Mouse (Mus musculus) MEL (cell line): ENCODE results near the gene Wbp2.

ENCODE experiments used
- CTCF ChIP-seq, 3 experiments: IDR thresholded peaks in 2 of 3; conservative IDR thresholded peaks in 1 of 3; 2 replicates each; pipeline ENCODE4 v1.5.1; 2011 to 2012; ENCODE audit warnings: low read length in 3 of 3, low read depth in 2 of 3, mild to moderate bottlenecking in 2 of 3, improper control_type of control experiment in 1 of 3, inconsistent platforms in 1 of 3, mixed read lengths in 1 of 3, moderate library complexity in 1 of 3; ENCODE audit not compliant: control insufficient read depth in 1 of 3, insufficient read depth in 1 of 3, poor library complexity in 1 of 3, severe bottlenecking in 1 of 3
- USF1 ChIP-seq: IDR thresholded peaks from 2 replicates; pipeline ENCODE4 v1.6.1; 2014; ENCODE audit warnings: low read depth, mild to moderate bottlenecking, inconsistent platforms, low read length, improper control_type of control experiment, moderate library complexity
- ZC3H11A ChIP-seq: IDR thresholded peaks from 2 replicates; pipeline ENCODE4 v1.6.1; 2012; ENCODE audit warnings: low read depth, mild to moderate bottlenecking, inconsistent platforms, low read length, improper control_type of control experiment

DNA sequence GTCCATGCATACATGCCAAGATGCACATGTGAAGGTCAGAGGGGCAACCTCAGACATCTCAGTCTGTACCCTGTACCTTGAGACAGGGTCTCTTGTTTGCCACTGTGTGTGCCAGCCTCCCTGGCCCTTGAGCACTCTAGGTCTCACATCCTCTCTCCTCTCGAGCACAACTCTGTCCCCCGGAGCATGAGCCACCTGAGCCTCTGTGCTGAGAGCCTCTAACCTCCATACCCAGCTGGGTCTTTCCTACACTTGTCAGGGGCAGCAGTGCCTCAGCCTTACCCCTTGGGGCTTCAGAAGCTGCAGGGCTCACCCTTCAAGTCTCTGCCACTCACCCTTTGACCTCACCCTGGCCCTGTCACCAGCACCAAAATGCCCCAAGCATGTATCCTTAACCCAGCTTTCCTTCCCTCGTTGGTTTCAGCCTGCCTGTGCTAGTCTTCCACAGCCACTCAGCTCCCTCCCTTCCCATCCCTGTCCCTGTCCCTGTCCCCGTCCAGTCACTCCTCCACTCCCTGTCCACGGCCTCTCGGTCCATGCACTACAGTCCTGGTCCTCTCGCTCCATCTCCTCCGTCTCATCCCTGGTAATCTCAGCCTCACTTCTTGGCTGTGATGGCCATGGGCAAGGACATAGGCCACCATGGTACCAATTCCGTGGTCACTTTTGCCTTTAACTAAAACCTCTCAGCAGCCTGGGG, 42.4 kb upstream of the Wbp2 start:
- TF ChIP-seq USF1 (no peak), CTCF (IDR thresholded peaks at IDR 0.05 in 2 of 3, conservative IDR thresholded peaks at IDR 0.05 in 1 of 3; ENCODE audit: control insufficient read depth in 1 of 3, insufficient read depth in 1 of 3, low read depth in 2 of 3, low read length in 3 of 3, poor library complexity in 1 of 3, severe bottlenecking in 1 of 3) (no peak), ZC3H11A (no peak)
